Mouse (Mus musculus): ENCODE data around the gene Col16a1. TPM values are rescaled to one million over a fixed set of nuclear protein-coding genes. Genes with fewer than 3 reads are reported as not detected.

The Col16a1 gene
- polyA plus RNA-seq, 2 experiments: 153 to 284 TPM

- no peak overlapping the region; the same call in 1 of the 2 replicates for H3K4me3 ChIP-seq (replicated peaks; ENCODE audit: low read length)
- 19% methylated on average over 22 of the region's 25 CpGs for WGBS
- H3K9ac ChIP-seq (ENCODE audit: low read depth, low read length, severe bottlenecking): peak overlapping the region; percentile 22; the same call in 1 of the 2 replicates
- H3K9me3 ChIP-seq (ENCODE audit: control insufficient read depth, low read length): no peaks in the 10 kb centered on the region
- peaks cover 16% of the 10 kb centered on the region for H3K36me3 ChIP-seq (ENCODE audit: control insufficient read depth, insufficient read depth, low read length)
- H3K27ac ChIP-seq (replicated peaks; ENCODE audit: low read depth, low read length): no peak overlapping the region
- ATAC-seq (ENCODE audit: low FRiP score, low read depth) (no peak), DNase-seq (ENCODE audit: low spot score) (no peak)
- H3K27me3 ChIP-seq (ENCODE audit: control insufficient read depth, insufficient read depth, low read length): no peaks in the 10 kb centered on the region; the same call in 1 of the 2 replicates
- no peak for TF ChIP-seq POLR2A (IDR thresholded peaks at IDR 0.05; ENCODE audit: borderline replicate concordance, extremely low read depth, insufficient read depth, insufficient read length)
- H3K4me1 ChIP-seq (ENCODE audit: control insufficient read depth, insufficient read depth, low read length): peaks cover 10% of the 10 kb centered on the region
- H3K4me2 ChIP-seq (replicated peaks; ENCODE audit: low read depth, low read length, severe bottlenecking): peak overlapping the region; percentile 50
These were observed 41.1 kb upstream of the Col16a1 start for GRCm38 (mm10) chr4:130006533-130006932.

GRCm38 (mm10) chr4:130009043-130009442 is 38.6 kb upstream of the Col16a1 start:
- Histone ChIP-seq H3K27ac (replicated peaks; ENCODE audit: low read depth, low read length) (no peak overlapping the region), H3K4me1 (ENCODE audit: control insufficient read depth, insufficient read depth, low read length) (peaks cover 3% of the 10 kb centered on the region; the same call in 1 of the 2 replicates), H3K9ac (ENCODE audit: low read depth, low read length, severe bottlenecking) (no peak overlapping the region), H3K4me2 (replicated peaks; ENCODE audit: low read depth, low read length, severe bottlenecking) (no peak overlapping the region), H3K36me3 (ENCODE audit: control insufficient read depth, insufficient read depth, low read length) (peaks cover 25% of the 10 kb centered on the region), H3K27me3 (ENCODE audit: control insufficient read depth, insufficient read depth, low read length) (no peaks in the 10 kb centered on the region; the same call in 1 of the 2 replicates), H3K4me3 (replicated peaks; ENCODE audit: low read length) (no peak overlapping the region), H3K9me3 (ENCODE audit: control insufficient read depth, low read length) (no peaks in the 10 kb centered on the region)
- DNase-seq (ENCODE audit: low spot score) (no peak), ATAC-seq (ENCODE audit: low FRiP score, low read depth) (no peak)
- no peak for TF ChIP-seq POLR2A (IDR thresholded peaks at IDR 0.05; ENCODE audit: borderline replicate concordance, extremely low read depth, insufficient read depth, insufficient read length)
- 66% methylated on average over 14 of the region's 14 CpGs for WGBS

GRCm38 (mm10) chr4:130010723-130011122 is 36.9 kb upstream of the Col16a1 start:
- DNase-seq (ENCODE audit: low spot score) (no peak), ATAC-seq (ENCODE audit: low FRiP score, low read depth) (no peak)
- H3K4me3 ChIP-seq (replicated peaks; ENCODE audit: low read length): no peak overlapping the region
- no peak overlapping the region for H3K4me2 ChIP-seq (replicated peaks; ENCODE audit: low read depth, low read length, severe bottlenecking)
- H3K4me1 ChIP-seq (ENCODE audit: control insufficient read depth, insufficient read depth, low read length): peaks cover 3% of the 10 kb centered on the region; the same call in 1 of the 2 replicates
- peaks cover 28% of the 10 kb centered on the region for H3K36me3 ChIP-seq (ENCODE audit: control insufficient read depth, insufficient read depth, low read length)
- no peak overlapping the region for H3K9ac ChIP-seq (ENCODE audit: low read depth, low read length, severe bottlenecking)
- H3K27ac ChIP-seq (replicated peaks; ENCODE audit: low read depth, low read length): no peak overlapping the region
- no peaks in the 10 kb centered on the region; the same call in 1 of the 2 replicates for H3K27me3 ChIP-seq (ENCODE audit: control insufficient read depth, insufficient read depth, low read length)
- no peak for TF ChIP-seq POLR2A (IDR thresholded peaks at IDR 0.05; ENCODE audit: borderline replicate concordance, extremely low read depth, insufficient read depth, insufficient read length)
- H3K9me3 ChIP-seq (ENCODE audit: control insufficient read depth, low read length): no peaks in the 10 kb centered on the region
- 82% methylated on average over 4 of the region's 4 CpGs for WGBS

GRCm38 (mm10) chr4:130012234-130012633 is 35.4 kb upstream of the Col16a1 start:
- 76% methylated on average over 6 of the region's 6 CpGs for WGBS
- DNase-seq (ENCODE audit: low spot score) (no peak), ATAC-seq (ENCODE audit: low FRiP score, low read depth) (no peak)
- Histone ChIP-seq H3K27me3 (ENCODE audit: control insufficient read depth, insufficient read depth, low read length) (no peaks in the 10 kb centered on the region), H3K4me1 (ENCODE audit: control insufficient read depth, insufficient read depth, low read length) (no peaks in the 10 kb centered on the region), H3K9ac (ENCODE audit: low read depth, low read length, severe bottlenecking) (no peak overlapping the region), H3K36me3 (ENCODE audit: control insufficient read depth, insufficient read depth, low read length) (peaks cover 28% of the 10 kb centered on the region), H3K4me3 (replicated peaks; ENCODE audit: low read length) (no peak overlapping the region), H3K9me3 (ENCODE audit: control insufficient read depth, low read length) (no peaks in the 10 kb centered on the region), H3K27ac (replicated peaks; ENCODE audit: low read depth, low read length) (no peak overlapping the region), H3K4me2 (replicated peaks; ENCODE audit: low read depth, low read length, severe bottlenecking) (no peak overlapping the region)
- no peak for TF ChIP-seq POLR2A (IDR thresholded peaks at IDR 0.05; ENCODE audit: borderline replicate concordance, extremely low read depth, insufficient read depth, insufficient read length)

GRCm38 (mm10) chr4:130013111-130013510 is 34.5 kb upstream of the Col16a1 start:
- H3K36me3 ChIP-seq (ENCODE audit: control insufficient read depth, insufficient read depth, low read length): peaks cover 28% of the 10 kb centered on the region
- DNase-seq (ENCODE audit: low spot score): no peak
- WGBS: 63% methylated on average over 10 of the region's 10 CpGs
- H3K9me3 ChIP-seq (ENCODE audit: control insufficient read depth, low read length): no peaks in the 10 kb centered on the region
- no peak overlapping the region for H3K27ac ChIP-seq (replicated peaks; ENCODE audit: low read depth, low read length)
- H3K4me2 ChIP-seq (replicated peaks; ENCODE audit: low read depth, low read length, severe bottlenecking): no peak overlapping the region
- no peak overlapping the region for H3K4me3 ChIP-seq (replicated peaks; ENCODE audit: low read length)
- H3K4me1 ChIP-seq (ENCODE audit: control insufficient read depth, insufficient read depth, low read length): no peaks in the 10 kb centered on the region
- no peak for ATAC-seq (ENCODE audit: low FRiP score, low read depth)
- no peak overlapping the region for H3K9ac ChIP-seq (ENCODE audit: low read depth, low read length, severe bottlenecking)
- H3K27me3 ChIP-seq (ENCODE audit: control insufficient read depth, insufficient read depth, low read length): no peaks in the 10 kb centered on the region
- TF ChIP-seq POLR2A (IDR thresholded peaks at IDR 0.05; ENCODE audit: borderline replicate concordance, extremely low read depth, insufficient read depth, insufficient read length): no peak

All from limb, embryonic 14.5 days (tissue).